Mouse (Mus musculus) left cerebral cortex, postnatal 14 days (tissue): Measurements from ENCODE around the gene Pafah2. TPM values are rescaled to one million over a fixed set of nuclear protein-coding genes. Genes with fewer than 3 reads are reported as not detected.

Experiments used
- DNase-seq, 2 experiments: peaks; one replicate each; pipeline ENCODE4 v3.0.0; 2021 to 2022; ENCODE audit warnings: low spot score in 2 of 2, mixed read lengths in 1 of 2
- intact Hi-C: fragments of 180-260 bp; cut with DNase I; formaldehyde crosslinking; loops from one replicate; pipeline ENCODE4 v1.15.1; 2025
- total RNA-seq, 2 experiments: library from RNA; stranded (reverse); gene quantifications; 2 replicates each; pipeline ENCODE4 v1.2.3; 2021

Gene Pafah2
- total RNA-seq, 2 experiments from 2014 or later = 10.9 to 12.3 TPM

GRCm38 (mm10) chr4:134449595-134450391 lies 53.7 kb downstream of the Pafah2 start:
- intact Hi-C loops = loop anchor here (5.0 kb wide), 1 partner anchor 52 kb away; the partner anchor contains the start of gene Pafah2
- no peak for DNase-seq

- peak; percentile 57 to 71 for DNase-seq
- intact Hi-C loops = no loop called here
Measured at GRCm38 (mm10) chr4:134450392-134451195, 54.5 kb downstream of the Pafah2 start.

GRCm38 (mm10) chr4:134451484-134451883 lies 55.4 kb downstream of the Pafah2 start:
- DNase-seq = no peak
- intact Hi-C loops = no loop called here

GRCm38 (mm10) chr4:134453619-134454400 lies 57.7 kb downstream of the Pafah2 start:
- no peak for DNase-seq
- intact Hi-C loops = no loop called here

GRCm38 (mm10) chr4:134455310-134455709 lies 59.2 kb downstream of the Pafah2 start:
- no peak for DNase-seq
- intact Hi-C loops = no loop called here

GRCm38 (mm10) chr4:134457130-134457825 lies 61.2 kb downstream of the Pafah2 start:
- DNase-seq = no peak
- intact Hi-C loops = no loop called here

- intact Hi-C loops = no loop called here
- DNase-seq = no peak
Measured at GRCm38 (mm10) chr4:134458856-134459255, 62.7 kb downstream of the Pafah2 start.

- DNase-seq = no peak
- intact Hi-C loops = no loop called here
Measured at GRCm38 (mm10) chr4:134460277-134460676, 64.2 kb downstream of the Pafah2 start.

GRCm38 (mm10) chr4:134461252-134461651 lies 65.1 kb downstream of the Pafah2 start:
- no peak for DNase-seq
- intact Hi-C loops = no loop called here

- no peak for DNase-seq
- intact Hi-C loops = no loop called here
Measured at GRCm38 (mm10) chr4:134465789-134466188, 69.7 kb downstream of the Pafah2 start.

- no peak for DNase-seq
- intact Hi-C loops = no loop called here
Measured at GRCm38 (mm10) chr4:134466381-134467262, 70.5 kb downstream of the Pafah2 start.

GRCm38 (mm10) chr4:134467435-134468214 lies 71.5 kb downstream of the Pafah2 start:
- intact Hi-C loops = loop anchor here (2.0 kb wide), 1 partner anchor 71 kb away; the partner anchor contains the start of gene Pafah2

GRCm38 (mm10) chr4:134468215-134468575 lies 72.1 kb downstream of the Pafah2 start, which contains the start of gene Stmn1:
Stmn1 (plus strand) TSS chr4:134468320.
- peak; percentile 95 to 96 for DNase-seq
- intact Hi-C loops = loop anchor here (2.0 kb wide), 1 partner anchor 71 kb away; the partner anchor contains the start of gene Pafah2

More at GRCm38 (mm10) chr4:134467435-134468214, 71.5 kb downstream of the Pafah2 start:
- no peak for DNase-seq

GRCm38 (mm10) chr4:134468578-134469266 lies 72.6 kb downstream of the Pafah2 start:
- peak; percentile 94 to 96 for DNase-seq
- intact Hi-C loops = loop anchor here (2.0 kb wide), 1 partner anchor 72 kb away; the partner anchor contains the start of gene Pafah2

- DNase-seq = no peak
- intact Hi-C loops = loop anchor here (2.0 kb wide), 1 partner anchor 73 kb away; the partner anchor contains the start of gene Pafah2
Measured at GRCm38 (mm10) chr4:134469341-134469796, 73.2 kb downstream of the Pafah2 start.

GRCm38 (mm10) chr4:134469985-134470384 lies 73.9 kb downstream of the Pafah2 start:
- intact Hi-C loops = loop anchor here (2.0 kb wide), 1 partner anchor 73 kb away; the partner anchor contains the start of gene Pafah2
- DNase-seq = no peak
